Mouse (Mus musculus): ENCODE results near the gene Asb17. TPM values are rescaled to one million over a fixed set of nuclear protein-coding genes. Genes with fewer than 3 reads are reported as not detected.
A peak's percentile ranks its signal among the peaks of the same experiment; 100 is the strongest.

Asb17 gene
- polyA plus RNA-seq (2016; fragmentation: Nextera tagmentation; extraction: Ambion mirVana) = 0.06 TPM in 1 of 2 replicates, not detected in the other

DNA sequence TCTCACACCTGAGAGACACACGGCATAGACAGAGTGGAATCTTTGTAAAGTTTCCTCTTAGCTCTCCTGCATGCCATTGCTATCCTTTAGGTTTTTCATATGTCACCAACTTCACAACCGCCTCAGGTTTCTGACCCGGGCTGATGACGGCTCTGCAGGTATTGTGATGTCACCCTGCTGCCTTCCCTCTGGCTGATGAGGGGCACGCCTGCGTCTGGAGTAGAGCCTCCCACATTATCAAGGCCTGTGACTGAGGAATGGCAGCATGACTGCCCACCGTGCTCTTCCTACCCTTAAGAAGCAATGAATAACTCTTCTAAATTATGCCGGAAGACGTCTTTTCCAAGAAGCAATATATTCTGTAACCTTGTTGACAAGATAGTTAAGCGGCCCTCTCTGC, at the start of gene Asb17:
Gene Asb17, plus strand, starts transcription at position 180 of the 400 bp plus-strand sequence.
- Histone ChIP-seq H3K9ac (replicated peaks) (no peak within 1 kb of the TSS), H3K27ac (replicated peaks) (no peak within 1 kb of the TSS), H3K27me3 (no peaks in the 10 kb centered on the region), H3K4me3 (no peak within 1 kb of the TSS), H3K36me3 (no peaks in the 10 kb centered on the region), H3K4me2 (replicated peaks) (no peak within 1 kb of the TSS), H3K9me3 (no peaks in the 10 kb centered on the region), H3K4me1 (no peaks in the 10 kb centered on the region)
- 89% methylated on average over 10 of the region's 10 CpGs for whole genome bisulfite sequencing
- no peak for ATAC-seq (ENCODE audit: low FRiP score, low read depth)

DNA sequence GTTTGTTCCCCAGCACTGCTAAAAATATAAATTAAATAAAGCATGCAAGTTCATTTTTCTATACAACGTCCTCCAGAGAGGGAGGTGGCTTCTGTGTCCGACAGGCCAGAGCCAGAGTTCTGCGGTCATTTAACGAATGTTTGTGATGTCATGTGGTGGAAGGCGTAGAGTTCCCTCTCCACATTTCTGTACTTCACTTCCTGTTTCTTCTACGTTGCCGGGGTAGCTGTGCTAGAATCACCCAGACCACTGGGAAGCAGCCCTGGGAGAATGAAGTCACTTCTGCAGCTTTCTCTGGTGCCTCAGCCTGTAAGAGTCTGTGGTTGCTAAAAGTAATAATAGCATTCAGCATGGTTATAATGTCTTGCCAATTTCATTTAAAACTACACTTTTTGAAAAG, 46.4 kb upstream of the Asb17 start:
- Histone ChIP-seq H3K9me3 (no peaks in the 10 kb centered on the region), H3K36me3 (no peaks in the 10 kb centered on the region), H3K9ac (replicated peaks) (no peak overlapping the region), H3K27ac (replicated peaks) (no peak overlapping the region), H3K27me3 (no peaks in the 10 kb centered on the region), H3K4me1 (no peaks in the 10 kb centered on the region), H3K4me2 (replicated peaks) (no peak overlapping the region), H3K4me3 (no peak overlapping the region)
- WGBS = 79% methylated on average over 7 of the region's 7 CpGs
- ATAC-seq (ENCODE audit: low FRiP score, low read depth) = no peak

DNA sequence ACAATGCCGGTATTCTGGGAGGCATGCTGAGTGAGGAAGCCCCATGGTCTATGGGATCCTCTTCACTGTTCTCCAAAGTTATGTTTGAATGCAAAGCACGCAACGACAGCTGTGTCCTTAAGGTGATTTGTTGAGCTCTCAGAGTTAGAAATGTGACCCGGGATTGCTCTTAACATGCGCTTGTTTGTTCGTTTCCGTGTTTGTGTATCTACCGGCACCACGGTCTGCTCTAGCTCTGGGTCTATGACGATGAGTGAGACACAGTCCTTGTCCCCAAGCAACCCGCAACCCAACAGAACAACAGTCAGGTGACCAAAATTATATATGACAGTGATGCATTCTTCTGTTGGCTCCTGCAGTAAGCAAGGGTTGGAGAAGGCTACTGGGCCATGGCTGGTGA, 44.4 kb upstream of the Asb17 start:
- Histone ChIP-seq H3K4me2 (replicated peaks) (no peak overlapping the region), H3K27me3 (no peaks in the 10 kb centered on the region), H3K4me3 (no peak overlapping the region), H3K36me3 (no peaks in the 10 kb centered on the region), H3K4me1 (no peaks in the 10 kb centered on the region), H3K27ac (replicated peaks) (no peak overlapping the region), H3K9me3 (no peaks in the 10 kb centered on the region), H3K9ac (replicated peaks) (no peak overlapping the region)
- 92% methylated on average over 11 of the region's 11 CpGs for WGBS
- ATAC-seq (ENCODE audit: low FRiP score, low read depth) = no peak

DNA sequence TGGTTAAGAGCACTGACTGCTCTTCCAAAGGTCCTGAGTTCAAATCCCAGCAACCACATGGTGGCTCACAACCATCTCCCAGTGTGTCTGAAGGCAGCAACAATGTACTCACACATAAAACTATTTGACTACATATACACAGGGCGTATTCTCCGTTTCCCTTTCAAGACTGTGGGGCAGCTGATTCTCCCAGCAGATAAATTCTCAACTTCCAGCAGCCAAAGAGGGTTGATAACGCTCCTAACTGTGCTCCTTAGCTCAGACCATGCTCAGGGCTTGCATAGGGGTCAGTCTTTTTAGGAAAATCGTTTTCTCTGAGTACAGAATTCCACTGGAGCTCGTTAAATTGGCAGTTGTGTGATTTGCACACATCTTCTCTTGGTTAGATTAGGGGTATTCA, 43.3 kb upstream of the Asb17 start:
- Histone ChIP-seq H3K9ac (replicated peaks) (no peak overlapping the region), H3K9me3 (no peaks in the 10 kb centered on the region), H3K27ac (replicated peaks) (no peak overlapping the region), H3K4me3 (no peak overlapping the region), H3K27me3 (no peaks in the 10 kb centered on the region), H3K4me1 (no peaks in the 10 kb centered on the region), H3K36me3 (no peaks in the 10 kb centered on the region), H3K4me2 (replicated peaks) (no peak overlapping the region)
- 81% methylated on average over 5 of the region's 5 CpGs for WGBS
- no peak for ATAC-seq (ENCODE audit: low FRiP score, low read depth)

DNA sequence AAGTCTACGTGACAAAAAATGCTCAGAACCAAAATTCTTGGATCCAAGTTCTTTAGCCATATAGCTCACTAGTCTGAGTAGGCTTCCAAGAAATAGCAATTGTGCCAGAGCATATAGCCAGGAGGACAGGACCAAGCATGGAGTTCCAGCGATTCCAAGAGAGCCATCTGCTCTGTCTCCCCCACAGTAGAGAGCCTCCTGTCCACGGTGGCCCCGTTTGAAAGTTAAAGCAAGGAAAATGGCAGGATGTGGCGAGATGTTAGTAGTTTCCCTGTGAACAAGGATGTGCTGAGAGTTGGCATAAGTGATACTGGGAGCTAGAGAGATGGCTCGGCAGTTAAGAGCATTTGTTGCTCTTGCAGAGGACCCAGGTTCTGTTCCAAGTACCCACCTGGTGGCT, 42.5 kb upstream of the Asb17 start:
- no peak overlapping the region for H3K27ac ChIP-seq (replicated peaks)
- no peaks in the 10 kb centered on the region for H3K9me3 ChIP-seq
- WGBS = 79% methylated on average over 6 of the region's 6 CpGs
- no peak overlapping the region for H3K4me3 ChIP-seq
- H3K4me1 ChIP-seq = peaks cover 5% of the 10 kb centered on the region
- no peak for ATAC-seq (ENCODE audit: low FRiP score, low read depth)
- H3K9ac ChIP-seq (replicated peaks) = no peak overlapping the region
- no peaks in the 10 kb centered on the region for H3K36me3 ChIP-seq
- no peaks in the 10 kb centered on the region for H3K27me3 ChIP-seq
- H3K4me2 ChIP-seq (replicated peaks) = no peak overlapping the region

DNA sequence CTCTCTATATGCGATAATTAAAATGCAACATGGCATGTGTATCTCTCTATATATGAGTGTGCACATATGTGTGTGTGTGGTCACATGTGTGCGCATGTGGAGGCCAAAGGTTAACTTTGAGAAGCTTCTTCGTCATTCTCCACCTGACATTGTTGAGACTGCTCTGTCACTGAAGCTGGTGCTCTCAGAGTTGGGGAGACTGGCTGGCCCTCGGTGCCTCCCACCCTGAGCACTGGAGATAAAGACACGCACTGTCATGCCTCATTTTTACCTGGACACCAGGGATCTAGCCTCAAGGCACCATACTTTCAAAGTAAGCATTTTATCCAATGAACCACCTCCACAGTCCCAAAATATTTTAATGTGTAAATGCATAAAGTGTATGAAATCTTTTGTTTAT, 41.4 kb upstream of the Asb17 start:
- peaks cover 4% of the 10 kb centered on the region; the same call in 1 of the 2 replicates for H3K27me3 ChIP-seq
- ATAC-seq (ENCODE audit: low FRiP score, low read depth) = no peak
- H3K4me2 ChIP-seq (replicated peaks) = no peak overlapping the region
- no peaks in the 10 kb centered on the region for H3K9me3 ChIP-seq
- no peak overlapping the region for H3K4me3 ChIP-seq
- H3K27ac ChIP-seq (replicated peaks) = no peak overlapping the region
- WGBS = 90% methylated on average over 5 of the region's 5 CpGs
- peaks cover 5% of the 10 kb centered on the region for H3K4me1 ChIP-seq
- no peaks in the 10 kb centered on the region for H3K36me3 ChIP-seq
- H3K9ac ChIP-seq (replicated peaks) = no peak overlapping the region

DNA sequence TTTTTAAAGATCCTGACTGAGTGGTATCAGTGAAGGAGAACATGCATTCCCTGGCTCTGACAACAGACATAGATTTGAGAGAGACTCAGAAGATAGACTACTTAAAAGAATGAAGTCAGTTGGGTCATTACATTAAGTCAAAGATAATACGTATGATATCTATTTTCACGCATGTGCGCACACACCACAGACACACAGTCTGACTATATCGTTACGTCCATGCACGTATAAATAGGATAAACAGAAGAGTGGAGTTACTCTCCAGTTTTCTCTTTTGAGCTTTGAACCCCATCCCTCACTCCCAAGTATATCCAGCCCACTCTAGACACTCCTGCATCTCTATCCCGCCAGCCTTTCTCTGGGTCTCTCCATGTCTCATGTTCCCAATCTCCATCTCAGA, 40.0 kb upstream of the Asb17 start:
- Histone ChIP-seq H3K9ac (replicated peaks) (no peak overlapping the region), H3K27me3 (peaks cover 4% of the 10 kb centered on the region; the same call in 1 of the 2 replicates), H3K27ac (replicated peaks) (no peak overlapping the region), H3K36me3 (no peaks in the 10 kb centered on the region), H3K4me1 (peaks cover 5% of the 10 kb centered on the region), H3K4me3 (no peak overlapping the region), H3K9me3 (no peaks in the 10 kb centered on the region), H3K4me2 (replicated peaks) (no peak overlapping the region)
- WGBS = 95% methylated on average over 7 of the region's 7 CpGs
- ATAC-seq (ENCODE audit: low FRiP score, low read depth) = no peak

DNA sequence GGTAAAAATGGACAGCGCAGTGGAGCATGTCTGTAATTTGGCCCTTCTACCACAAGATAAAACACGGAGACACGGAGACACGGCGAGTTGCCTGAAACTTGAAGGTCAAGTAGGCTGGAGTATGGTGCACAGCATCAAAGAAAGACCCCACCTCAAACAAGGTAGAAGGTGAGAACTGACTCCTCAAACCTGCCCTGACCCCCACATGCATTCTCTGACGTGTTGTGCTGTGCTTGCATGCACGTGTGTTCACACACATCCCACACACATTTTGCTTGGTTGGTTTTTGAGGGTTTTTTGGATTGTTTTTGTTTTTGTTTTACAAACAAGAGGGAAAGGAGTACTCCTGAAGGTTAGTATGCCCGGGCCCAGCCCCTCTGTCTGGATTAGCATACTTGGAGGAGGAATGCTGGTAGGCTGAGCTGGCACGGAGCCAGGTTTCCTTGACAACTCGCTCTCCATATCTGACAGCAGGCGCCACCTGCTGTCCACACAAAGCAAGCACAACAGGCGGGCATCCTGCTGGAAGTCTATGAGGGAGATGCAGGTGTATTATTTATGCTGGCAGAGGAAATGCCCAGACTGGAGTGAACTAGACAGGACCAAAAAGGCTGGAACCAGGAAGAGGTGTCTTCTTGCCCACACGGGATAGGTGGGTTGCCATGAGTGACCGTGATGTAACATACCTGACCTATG, 37.8 kb upstream of the Asb17 start:
- ATAC-seq (ENCODE audit: low FRiP score, low read depth) = peak; percentile 93
- no peak overlapping the region for H3K4me3 ChIP-seq
- 0 out of 2 replicates have a peak overlapping the region, but pooled peaks have one; percentile 4 for H3K4me2 ChIP-seq (replicated peaks)
- peaks cover 5% of the 10 kb centered on the region for H3K4me1 ChIP-seq
- no peaks in the 10 kb centered on the region for H3K36me3 ChIP-seq
- H3K27ac ChIP-seq (replicated peaks) = no peak overlapping the region
- H3K9me3 ChIP-seq = no peaks in the 10 kb centered on the region
- 32% methylated on average over 14 of the region's 14 CpGs for WGBS
- peaks cover 4% of the 10 kb centered on the region; the same call in 1 of the 2 replicates for H3K27me3 ChIP-seq
- no peak overlapping the region for H3K9ac ChIP-seq (replicated peaks)

DNA sequence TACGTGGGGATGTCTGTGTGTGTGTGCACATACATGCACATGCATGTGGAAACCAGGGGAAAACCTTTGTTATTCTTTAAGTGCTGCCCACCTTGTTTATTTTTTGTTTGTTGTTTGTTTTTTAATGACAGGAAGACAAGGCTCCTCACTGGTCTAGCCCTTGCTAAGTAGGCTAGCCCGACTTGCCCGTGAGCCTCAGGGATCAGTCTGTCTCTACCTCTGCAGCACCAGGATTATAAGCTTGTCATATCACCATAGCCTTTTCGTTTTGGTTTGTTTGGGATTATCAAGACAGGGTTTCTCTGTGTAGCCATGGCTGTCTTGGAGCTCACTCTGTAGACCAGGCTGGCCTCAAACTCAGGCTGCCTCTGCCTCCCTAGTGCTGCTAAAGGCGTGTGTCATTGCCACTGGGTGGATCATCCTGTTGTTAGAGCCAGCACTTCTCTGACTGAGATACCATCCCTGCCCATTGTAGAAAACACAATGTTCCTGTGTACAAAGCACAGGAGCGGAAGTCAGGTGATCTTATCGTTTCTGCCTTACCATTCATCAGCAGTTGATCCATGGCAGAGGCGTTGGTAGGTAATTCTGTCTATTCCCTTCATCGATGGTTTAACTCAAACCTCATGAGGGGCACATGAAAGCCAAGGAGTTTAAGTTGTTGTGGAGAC, 37.1 kb upstream of the Asb17 start:
- peaks cover 4% of the 10 kb centered on the region; the same call in 1 of the 2 replicates for H3K27me3 ChIP-seq
- WGBS = 89% methylated on average over 9 of the region's 9 CpGs
- H3K4me3 ChIP-seq = no peak overlapping the region
- H3K4me2 ChIP-seq (replicated peaks) = no peak overlapping the region
- peaks cover 5% of the 10 kb centered on the region for H3K4me1 ChIP-seq
- ATAC-seq (ENCODE audit: low FRiP score, low read depth) = peak; percentile 51
- H3K27ac ChIP-seq (replicated peaks) = no peak overlapping the region
- H3K36me3 ChIP-seq = no peaks in the 10 kb centered on the region
- H3K9ac ChIP-seq (replicated peaks) = no peak overlapping the region
- no peaks in the 10 kb centered on the region for H3K9me3 ChIP-seq

DNA sequence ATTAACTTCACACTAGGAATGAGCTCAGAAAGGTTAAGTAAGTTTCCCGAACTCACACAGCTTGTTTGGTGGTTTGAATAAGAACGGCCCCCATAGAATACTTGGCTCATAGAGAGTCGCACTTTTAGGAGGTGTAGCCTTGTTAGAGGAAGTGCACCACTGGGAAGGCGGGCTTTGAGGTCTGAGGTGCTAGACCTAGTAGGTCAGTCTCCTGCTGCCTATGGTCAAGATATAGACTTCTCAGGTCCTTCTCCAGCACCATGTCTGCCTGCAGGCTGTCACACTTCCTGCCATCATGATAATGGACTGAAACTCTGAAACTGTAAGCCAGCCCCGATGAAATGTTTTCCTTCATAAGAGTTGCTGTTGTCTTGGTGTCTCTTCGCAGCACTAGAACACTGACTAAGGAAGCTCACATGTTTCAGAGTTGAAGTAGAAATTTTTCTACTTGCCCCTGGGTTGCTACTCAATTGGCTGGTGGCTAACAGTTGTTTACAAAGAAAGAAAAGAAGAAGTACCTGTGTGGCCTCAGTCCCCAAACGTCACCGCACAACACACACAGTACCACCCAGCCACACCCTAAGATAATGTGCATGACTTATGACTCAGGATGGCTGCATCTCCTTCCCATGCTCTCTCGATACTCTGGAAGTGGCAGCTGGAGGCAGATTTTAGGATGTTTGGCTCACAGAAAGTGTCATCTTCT, 36.4 kb upstream of the Asb17 start:
- Histone ChIP-seq H3K9me3 (no peaks in the 10 kb centered on the region), H3K27me3 (peaks cover 4% of the 10 kb centered on the region; the same call in 1 of the 2 replicates), H3K4me3 (no peak overlapping the region), H3K9ac (replicated peaks) (no peak overlapping the region), H3K27ac (replicated peaks) (no peak overlapping the region), H3K4me1 (peaks cover 5% of the 10 kb centered on the region), H3K4me2 (replicated peaks) (no peak overlapping the region), H3K36me3 (no peaks in the 10 kb centered on the region)
- no peak for ATAC-seq (ENCODE audit: low FRiP score, low read depth)
- 89% methylated on average over 9 of the region's 9 CpGs for WGBS

DNA sequence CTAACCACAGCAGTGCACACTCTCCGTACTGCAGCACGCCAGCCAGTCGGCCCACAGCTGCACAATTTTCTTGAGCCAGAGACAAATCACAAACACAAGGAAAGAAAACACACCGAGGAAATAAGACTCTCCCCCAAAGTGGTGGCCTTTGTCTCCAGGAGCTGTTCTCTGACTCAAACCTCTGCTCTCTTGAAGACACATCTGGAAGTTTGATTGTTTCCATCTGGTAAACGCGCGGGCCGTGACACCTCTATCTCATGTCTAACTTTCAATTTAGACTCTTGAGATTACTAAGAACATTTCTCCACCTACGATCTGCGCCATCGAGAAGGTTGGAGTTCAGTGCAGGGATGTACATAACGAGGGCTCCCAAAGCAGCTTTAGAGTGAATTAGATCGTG, 35.6 kb upstream of the Asb17 start:
- no peak overlapping the region for H3K27ac ChIP-seq (replicated peaks)

DNA sequence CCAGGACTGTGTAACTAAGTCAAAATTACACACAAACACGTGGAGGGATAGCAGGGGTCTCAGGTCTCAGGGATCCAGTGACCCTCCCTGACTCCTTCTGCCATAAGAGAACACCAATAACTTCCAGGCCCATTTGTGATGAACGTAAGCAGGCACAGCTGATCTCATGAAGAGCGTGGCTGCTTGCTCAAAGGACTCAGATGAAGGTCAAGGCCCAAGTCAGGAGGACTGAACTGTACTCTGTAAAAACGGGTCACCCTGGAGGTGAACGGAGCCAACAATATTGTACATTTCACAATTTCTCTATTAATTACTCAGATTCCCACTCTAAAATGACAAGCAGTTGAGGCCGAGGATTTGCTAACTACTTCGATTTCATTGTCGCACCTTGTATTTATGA, 30.0 kb upstream of the Asb17 start:
- Histone ChIP-seq H3K4me3 (no peak overlapping the region), H3K4me1 (no peaks in the 10 kb centered on the region), H3K27me3 (no peaks in the 10 kb centered on the region), H3K36me3 (no peaks in the 10 kb centered on the region), H3K27ac (replicated peaks) (no peak overlapping the region), H3K9ac (replicated peaks) (no peak overlapping the region), H3K4me2 (replicated peaks) (no peak overlapping the region), H3K9me3 (peaks cover 4% of the 10 kb centered on the region; the same call in 1 of the 2 replicates)
- ATAC-seq (ENCODE audit: low FRiP score, low read depth) = no peak
- WGBS = 91% methylated on average over 8 of the region's 8 CpGs

More for the DNA sequence above, 35.6 kb upstream of the Asb17 start:
- ATAC-seq (ENCODE audit: low FRiP score, low read depth) = no peak
- H3K27me3 ChIP-seq = peaks cover 4% of the 10 kb centered on the region; the same call in 1 of the 2 replicates
- peaks cover 5% of the 10 kb centered on the region for H3K4me1 ChIP-seq
- WGBS = 84% methylated on average over 13 of the region's 13 CpGs
- no peak overlapping the region for H3K9ac ChIP-seq (replicated peaks)
- H3K36me3 ChIP-seq = no peaks in the 10 kb centered on the region
- no peak overlapping the region for H3K4me3 ChIP-seq
- H3K4me2 ChIP-seq (replicated peaks) = no peak overlapping the region
- no peaks in the 10 kb centered on the region for H3K9me3 ChIP-seq

Data from midbrain, embryonic 12.5 days (tissue).